Mouse (Mus musculus): Measurements from ENCODE around the gene Zfp385b. TPM values are rescaled to one million over a fixed set of nuclear protein-coding genes. Genes with fewer than 3 reads are reported as not detected.

The Zfp385b gene
- polyA plus RNA-seq (2014; fragmentation: Nextera tagmentation; extraction: Ambion mirVana): 9.6 and 10.9 TPM in 2 replicates

DNA sequence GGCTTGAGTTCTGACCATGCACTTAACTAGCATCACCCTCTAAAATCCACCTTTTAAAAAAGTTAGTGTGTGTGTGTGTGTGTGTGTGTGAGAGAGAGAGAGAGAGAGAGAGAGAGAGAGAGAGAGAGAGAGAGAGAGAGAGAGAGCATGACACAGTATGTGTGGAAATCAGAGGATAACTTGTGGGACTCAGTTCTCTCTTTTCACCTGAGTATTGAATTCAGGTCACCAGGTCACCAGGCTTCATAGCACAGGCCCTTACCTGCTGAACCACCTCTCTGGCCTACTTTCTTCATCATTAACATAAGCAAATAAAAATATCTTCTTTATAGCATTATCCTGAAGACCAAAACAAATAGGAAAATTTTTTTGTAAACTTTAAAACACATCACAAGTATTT lies at the start of gene Zfp385b:
Zfp385b (minus strand) TSS at position 101 of the 400 bp plus-strand sequence.
- Histone ChIP-seq H3K4me2 (ENCODE audit: low read length) (no peak within 1 kb of the TSS), H3K4me1 (ENCODE audit: control insufficient read depth, insufficient read depth, low read length) (peaks cover 4% of the 10 kb centered on the region; the same call in 1 of the 2 replicates), H3K9ac (replicated peaks; ENCODE audit: low read length) (no peak within 1 kb of the TSS), H3K36me3 (ENCODE audit: control insufficient read depth, insufficient read depth, low read length) (no peaks in the 10 kb centered on the region), H3K9me3 (ENCODE audit: control insufficient read depth, low read length) (no peaks in the 10 kb centered on the region), H3K27me3 (ENCODE audit: control insufficient read depth, insufficient read depth, low read length) (peaks cover 15% of the 10 kb centered on the region), H3K27ac (replicated peaks; ENCODE audit: low read depth, low read length) (no peak within 1 kb of the TSS), H3K4me3 (replicated peaks; ENCODE audit: low read depth, low read length) (no peak within 1 kb of the TSS)
- DNase-seq (no peak), ATAC-seq (ENCODE audit: low FRiP score, low TSS enrichment) (no peak)

DNA sequence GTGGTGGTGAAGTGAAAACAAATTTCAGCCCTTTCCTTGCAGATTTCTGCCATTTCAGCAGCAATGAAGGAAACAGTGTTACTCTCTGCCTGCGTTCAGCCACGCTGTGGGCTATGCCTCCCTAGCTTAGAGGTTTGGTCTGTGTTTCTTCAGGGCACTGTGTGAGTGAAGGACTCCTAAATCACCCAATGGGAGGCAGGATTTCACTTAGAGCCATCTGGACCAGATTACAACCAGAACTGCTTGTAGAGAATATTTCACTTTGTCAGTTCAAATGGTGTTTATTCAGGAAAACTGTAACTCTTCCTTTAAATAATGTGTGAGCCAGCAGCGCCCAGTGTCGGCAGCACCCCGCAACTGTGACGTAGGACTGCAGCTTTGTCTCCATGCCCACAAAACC lies 44.5 kb upstream of the Zfp385b start:
- 88% methylated on average over 6 of the region's 6 CpGs for WGBS
- no peak overlapping the region for H3K9ac ChIP-seq (replicated peaks; ENCODE audit: low read length)
- H3K4me1 ChIP-seq (ENCODE audit: control insufficient read depth, insufficient read depth, low read length): no peaks in the 10 kb centered on the region
- H3K27ac ChIP-seq (replicated peaks; ENCODE audit: low read depth, low read length): no peak overlapping the region
- no peak overlapping the region for H3K4me2 ChIP-seq (ENCODE audit: low read length)
- H3K9me3 ChIP-seq (ENCODE audit: control insufficient read depth, low read length): no peaks in the 10 kb centered on the region
- ATAC-seq (ENCODE audit: low FRiP score, low TSS enrichment) (no peak), DNase-seq (no peak)
- no peaks in the 10 kb centered on the region for H3K27me3 ChIP-seq (ENCODE audit: control insufficient read depth, insufficient read depth, low read length)
- no peaks in the 10 kb centered on the region for H3K36me3 ChIP-seq (ENCODE audit: control insufficient read depth, insufficient read depth, low read length)
- H3K4me3 ChIP-seq (replicated peaks; ENCODE audit: low read depth, low read length): no peak overlapping the region

DNA sequence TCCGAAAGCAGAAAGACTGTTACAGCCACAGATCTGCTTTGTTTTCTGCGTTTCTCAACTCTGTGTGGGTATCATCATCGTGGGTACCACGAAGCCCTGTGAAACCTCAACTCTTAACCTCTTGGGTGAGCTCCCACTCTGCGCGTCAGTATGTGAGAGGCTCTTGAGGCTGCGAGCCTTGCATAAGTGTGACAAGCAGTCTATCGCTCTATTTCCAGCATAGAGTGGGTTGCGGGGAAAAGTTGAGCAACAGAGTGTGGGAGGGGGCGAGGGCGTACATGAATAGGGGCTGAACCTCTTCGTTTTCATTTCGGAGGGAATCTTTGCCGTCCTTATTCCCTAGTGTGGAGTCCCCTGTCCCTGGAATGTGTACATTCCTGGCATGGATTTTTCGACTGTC lies 44.1 kb upstream of the Zfp385b start:
- H3K9ac ChIP-seq (replicated peaks; ENCODE audit: low read length): no peak overlapping the region
- H3K36me3 ChIP-seq (ENCODE audit: control insufficient read depth, insufficient read depth, low read length): no peaks in the 10 kb centered on the region
- H3K4me1 ChIP-seq (ENCODE audit: control insufficient read depth, insufficient read depth, low read length): no peaks in the 10 kb centered on the region
- no peak overlapping the region for H3K4me2 ChIP-seq (ENCODE audit: low read length)
- DNase-seq (no peak), ATAC-seq (ENCODE audit: low FRiP score, low TSS enrichment) (no peak)
- no peak overlapping the region for H3K4me3 ChIP-seq (replicated peaks; ENCODE audit: low read depth, low read length)
- no peak overlapping the region for H3K27ac ChIP-seq (replicated peaks; ENCODE audit: low read depth, low read length)
- WGBS: 85% methylated on average over 15 of the region's 15 CpGs
- no peaks in the 10 kb centered on the region for H3K27me3 ChIP-seq (ENCODE audit: control insufficient read depth, insufficient read depth, low read length)
- no peaks in the 10 kb centered on the region for H3K9me3 ChIP-seq (ENCODE audit: control insufficient read depth, low read length)

DNA sequence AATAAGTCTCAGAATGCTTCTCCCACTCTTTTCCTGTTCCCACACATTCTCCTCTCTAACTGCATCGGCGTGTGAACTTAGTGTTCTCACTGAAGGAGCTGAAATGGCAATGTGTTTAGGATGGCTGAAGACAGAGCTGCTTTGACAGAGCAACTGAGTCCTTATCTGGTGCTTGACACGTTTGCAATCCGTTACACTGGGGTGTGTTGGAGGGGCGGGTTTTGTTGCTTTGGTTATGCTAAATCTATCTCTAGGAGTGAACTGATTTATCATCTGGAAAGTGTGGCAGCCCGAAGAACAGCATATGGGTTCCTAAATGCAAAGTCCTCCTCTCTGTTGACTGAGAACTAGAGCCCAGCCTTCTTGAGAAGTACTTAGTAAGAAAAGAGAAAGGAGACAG lies 22.0 kb upstream of the Zfp385b start:
- no peak overlapping the region for H3K9ac ChIP-seq (replicated peaks; ENCODE audit: low read length)
- no peaks in the 10 kb centered on the region for H3K27me3 ChIP-seq (ENCODE audit: control insufficient read depth, insufficient read depth, low read length)
- H3K4me1 ChIP-seq (ENCODE audit: control insufficient read depth, insufficient read depth, low read length): no peaks in the 10 kb centered on the region
- WGBS: 75% methylated on average over 6 of the region's 6 CpGs
- no peaks in the 10 kb centered on the region for H3K36me3 ChIP-seq (ENCODE audit: control insufficient read depth, insufficient read depth, low read length)
- H3K27ac ChIP-seq (replicated peaks; ENCODE audit: low read depth, low read length): no peak overlapping the region
- no peak overlapping the region for H3K4me3 ChIP-seq (replicated peaks; ENCODE audit: low read depth, low read length)
- ATAC-seq (ENCODE audit: low FRiP score, low TSS enrichment) (no peak), DNase-seq (no peak)
- no peak overlapping the region for H3K4me2 ChIP-seq (ENCODE audit: low read length)
- H3K9me3 ChIP-seq (ENCODE audit: control insufficient read depth, low read length): no peaks in the 10 kb centered on the region

DNA sequence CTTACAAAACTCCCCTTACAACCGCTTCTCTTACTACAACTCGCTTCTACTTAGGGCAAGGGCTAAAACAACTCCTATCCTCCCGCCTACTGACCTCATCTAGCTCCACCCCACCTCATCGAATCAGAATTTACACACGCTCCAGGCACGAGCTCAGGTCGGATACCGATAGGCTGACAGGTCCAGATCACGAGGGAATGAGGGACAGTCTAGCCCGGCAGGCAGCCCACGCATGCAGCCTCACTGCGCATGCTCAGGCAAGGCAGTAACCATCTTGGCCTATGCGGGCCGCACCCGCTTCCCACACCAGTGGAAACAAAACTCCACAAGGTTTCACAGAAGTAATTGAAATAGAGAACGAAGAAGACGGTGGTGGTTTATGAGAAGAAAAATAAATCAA lies 20.1 kb upstream of the Zfp385b start:
- H3K4me3 ChIP-seq (replicated peaks; ENCODE audit: low read depth, low read length): no peak overlapping the region
- DNase-seq (no peak), ATAC-seq (ENCODE audit: low FRiP score, low TSS enrichment) (no peak)
- H3K27me3 ChIP-seq (ENCODE audit: control insufficient read depth, insufficient read depth, low read length): no peaks in the 10 kb centered on the region
- no peaks in the 10 kb centered on the region for H3K4me1 ChIP-seq (ENCODE audit: control insufficient read depth, insufficient read depth, low read length)
- no peaks in the 10 kb centered on the region for H3K9me3 ChIP-seq (ENCODE audit: control insufficient read depth, low read length)
- 92% methylated on average over 17 of the region's 17 CpGs for WGBS
- no peak overlapping the region for H3K9ac ChIP-seq (replicated peaks; ENCODE audit: low read length)
- no peaks in the 10 kb centered on the region for H3K36me3 ChIP-seq (ENCODE audit: control insufficient read depth, insufficient read depth, low read length)
- no peak overlapping the region for H3K4me2 ChIP-seq (ENCODE audit: low read length)
- H3K27ac ChIP-seq (replicated peaks; ENCODE audit: low read depth, low read length): no peak overlapping the region

DNA sequence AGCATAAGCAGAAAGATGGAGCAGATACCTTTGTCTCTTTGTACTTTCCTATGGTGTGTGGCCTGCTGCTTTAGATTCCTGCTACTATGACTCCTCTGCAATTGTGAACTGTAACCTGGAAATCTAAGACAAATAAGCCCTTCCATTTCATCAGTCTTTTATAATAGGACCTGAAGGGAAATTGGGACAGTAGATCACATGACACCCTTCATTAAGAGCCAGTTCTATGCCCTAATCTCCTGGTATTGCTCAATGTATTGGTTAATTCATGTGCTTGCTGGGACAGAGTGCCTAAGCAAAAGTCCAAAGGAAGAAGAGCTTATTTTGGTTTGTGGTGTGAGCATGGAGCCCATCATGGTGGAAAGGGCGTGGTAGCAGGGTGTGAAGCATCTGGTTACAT lies 19.2 kb upstream of the Zfp385b start:
- ATAC-seq (ENCODE audit: low FRiP score, low TSS enrichment): no peak
- no peaks in the 10 kb centered on the region for H3K36me3 ChIP-seq (ENCODE audit: control insufficient read depth, insufficient read depth, low read length)
- H3K4me3 ChIP-seq (replicated peaks; ENCODE audit: low read depth, low read length): no peak overlapping the region
- no peaks in the 10 kb centered on the region for H3K27me3 ChIP-seq (ENCODE audit: control insufficient read depth, insufficient read depth, low read length)
- H3K9ac ChIP-seq (replicated peaks; ENCODE audit: low read length): no peak overlapping the region
- no peak for DNase-seq
- H3K9me3 ChIP-seq (ENCODE audit: control insufficient read depth, low read length): no peaks in the 10 kb centered on the region
- H3K4me2 ChIP-seq (ENCODE audit: low read length): no peak overlapping the region
- H3K27ac ChIP-seq (replicated peaks; ENCODE audit: low read depth, low read length): no peak overlapping the region
- WGBS: 87% methylated on average over 1 of the region's 1 CpGs
- no peaks in the 10 kb centered on the region for H3K4me1 ChIP-seq (ENCODE audit: control insufficient read depth, insufficient read depth, low read length)

DNA sequence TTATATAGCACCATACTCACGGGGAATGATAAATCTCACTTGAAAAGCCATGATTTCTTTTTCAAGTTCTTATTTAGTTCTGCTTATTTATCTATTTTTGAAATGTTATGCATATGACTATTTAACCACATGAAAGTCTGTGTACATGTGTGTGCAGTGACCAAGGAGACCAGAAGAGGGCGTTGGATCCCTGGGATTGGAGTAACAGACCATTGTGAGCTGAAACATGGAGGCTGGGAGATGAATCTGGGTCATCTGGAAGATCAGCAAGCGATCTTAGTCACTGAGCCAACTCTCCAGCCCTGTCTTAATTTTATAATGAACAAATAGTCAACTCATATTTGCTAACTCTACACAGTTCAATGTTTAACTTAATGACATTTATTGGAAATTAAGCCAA lies 16.3 kb upstream of the Zfp385b start:
- no peak for DNase-seq
- 59% methylated on average over 3 of the region's 3 CpGs for WGBS
- Histone ChIP-seq H3K4me1 (ENCODE audit: control insufficient read depth, insufficient read depth, low read length) (no peaks in the 10 kb centered on the region), H3K27ac (replicated peaks; ENCODE audit: low read depth, low read length) (no peak overlapping the region), H3K36me3 (ENCODE audit: control insufficient read depth, insufficient read depth, low read length) (no peaks in the 10 kb centered on the region), H3K9ac (replicated peaks; ENCODE audit: low read length) (no peak overlapping the region), H3K27me3 (ENCODE audit: control insufficient read depth, insufficient read depth, low read length) (no peaks in the 10 kb centered on the region), H3K9me3 (ENCODE audit: control insufficient read depth, low read length) (no peaks in the 10 kb centered on the region), H3K4me2 (ENCODE audit: low read length) (no peak overlapping the region), H3K4me3 (replicated peaks; ENCODE audit: low read depth, low read length) (no peak overlapping the region)
- ATAC-seq (ENCODE audit: low FRiP score, low TSS enrichment): no peak

DNA sequence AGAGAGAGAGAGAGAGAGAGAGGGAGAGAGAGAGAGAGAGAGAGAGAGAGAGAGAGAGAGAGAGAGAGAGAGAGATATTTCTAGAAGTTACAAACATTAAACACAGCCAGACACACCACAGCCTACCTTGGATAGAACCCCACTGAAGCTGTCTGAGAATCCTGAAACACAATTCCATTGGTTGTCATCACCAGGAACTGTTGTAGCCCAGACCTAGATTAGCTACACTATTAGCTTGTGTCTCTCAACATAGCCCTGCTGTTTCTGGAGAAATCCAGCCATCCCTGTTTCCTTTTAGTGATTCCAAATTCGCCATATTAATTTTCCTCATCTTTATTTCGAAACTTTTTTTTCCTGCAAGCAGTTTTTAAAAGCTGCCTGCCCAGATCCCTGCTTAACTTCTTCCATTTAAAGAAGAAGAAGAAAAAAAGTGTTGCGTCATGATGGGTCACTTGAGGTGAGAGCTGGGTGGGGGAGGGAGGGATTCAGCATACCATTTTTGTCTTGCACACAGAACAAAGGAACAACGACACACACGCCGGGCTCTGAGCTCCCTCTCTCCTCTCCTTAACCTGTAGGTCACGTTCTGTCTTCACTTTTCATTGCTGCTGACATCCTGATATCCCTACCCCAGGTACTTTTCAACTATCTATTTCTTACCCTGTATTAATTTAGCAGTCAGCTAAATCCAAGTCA lies 6.8 kb upstream of the Zfp385b start:
- ATAC-seq (ENCODE audit: low FRiP score, low TSS enrichment): no peak
- DNase-seq: no peak
- Histone ChIP-seq H3K27me3 (ENCODE audit: control insufficient read depth, insufficient read depth, low read length) (no peaks in the 10 kb centered on the region), H3K9me3 (ENCODE audit: control insufficient read depth, low read length) (no peaks in the 10 kb centered on the region), H3K9ac (replicated peaks; ENCODE audit: low read length) (no peak overlapping the region), H3K36me3 (ENCODE audit: control insufficient read depth, insufficient read depth, low read length) (no peaks in the 10 kb centered on the region), H3K4me1 (ENCODE audit: control insufficient read depth, insufficient read depth, low read length) (no peaks in the 10 kb centered on the region), H3K4me3 (replicated peaks; ENCODE audit: low read depth, low read length) (no peak overlapping the region), H3K27ac (replicated peaks; ENCODE audit: low read depth, low read length) (no peak overlapping the region), H3K4me2 (ENCODE audit: low read length) (no peak overlapping the region)
- WGBS: 53% methylated on average over 7 of the region's 7 CpGs

DNA sequence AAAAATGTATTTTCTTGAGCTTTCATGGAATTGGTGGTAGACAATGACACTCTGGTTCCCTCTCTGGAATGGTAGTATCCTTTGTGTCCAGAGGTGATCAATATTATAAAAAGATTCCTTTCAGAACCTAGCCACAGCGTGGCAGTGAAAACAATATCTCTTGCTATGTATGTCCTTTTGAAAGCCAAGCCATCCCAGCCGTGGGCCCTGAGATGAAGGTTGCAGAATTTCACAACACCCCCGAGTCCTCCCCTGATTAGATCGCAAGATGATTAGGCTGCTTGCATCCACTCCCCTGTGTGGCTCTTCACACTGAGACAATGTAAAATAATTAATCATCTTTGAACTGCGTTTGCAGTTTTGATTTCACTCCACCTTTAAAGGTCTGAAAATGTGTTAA lies 3.6 kb upstream of the Zfp385b start:
- Histone ChIP-seq H3K9me3 (ENCODE audit: control insufficient read depth, low read length) (no peaks in the 10 kb centered on the region), H3K4me3 (replicated peaks; ENCODE audit: low read depth, low read length) (no peak overlapping the region), H3K36me3 (ENCODE audit: control insufficient read depth, insufficient read depth, low read length) (no peaks in the 10 kb centered on the region), H3K27ac (replicated peaks; ENCODE audit: low read depth, low read length) (no peak overlapping the region), H3K9ac (replicated peaks; ENCODE audit: low read length) (no peak overlapping the region), H3K27me3 (ENCODE audit: control insufficient read depth, insufficient read depth, low read length) (peaks cover 7% of the 10 kb centered on the region; the same call in 1 of the 2 replicates), H3K4me1 (ENCODE audit: control insufficient read depth, insufficient read depth, low read length) (no peaks in the 10 kb centered on the region), H3K4me2 (ENCODE audit: low read length) (no peak overlapping the region)
- ATAC-seq (ENCODE audit: low FRiP score, low TSS enrichment) (no peak), DNase-seq (no peak)
- WGBS: 87% methylated on average over 5 of the region's 5 CpGs
